In the genomic region with DNA sequence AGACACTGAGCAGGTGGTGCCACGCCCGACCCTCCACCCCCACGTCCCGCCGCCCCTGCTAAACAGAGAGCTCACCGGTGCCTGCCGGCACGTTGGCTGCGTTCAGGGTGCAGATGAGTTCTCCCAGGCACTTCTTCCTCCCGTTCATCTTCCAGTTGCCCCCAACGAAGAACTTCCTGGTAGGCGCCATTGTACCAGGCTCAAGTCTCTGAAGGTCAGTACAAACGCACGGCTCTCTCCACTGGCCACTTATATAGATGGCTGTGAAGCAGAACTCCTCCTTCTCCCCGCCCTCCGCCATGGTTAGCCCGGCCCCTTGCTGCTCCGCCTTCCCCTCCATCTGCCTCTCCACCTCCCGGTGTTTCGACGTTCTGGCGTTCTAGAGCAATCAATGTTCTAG, we compare ENCODE assay signal across 7 mouse cellular contexts. TPM values are rescaled to one million over a fixed set of nuclear protein-coding genes. Genes with fewer than 3 reads are reported as not detected.
A peak's percentile ranks its signal among the peaks of the same experiment; 100 is the strongest.
DNase-seq lines count a peak whose midpoint lies in the region; ATAC-seq and TF ChIP-seq lines count a peak whose summit lies in the region.

Gene Tpi1, minus strand, starts transcription at position 364 of the 400 bp plus-strand sequence.

- peaks cover 59% of the 10 kb centered on the region for H3K36me3 ChIP-seq in intestine, postnatal 0 days (ENCODE audit: control insufficient read depth, insufficient read depth)
- peaks cover 53% of the 10 kb centered on the region for H3K36me3 ChIP-seq in midbrain, embryonic 12.5 days
- peaks cover 36% of the 10 kb centered on the region for H3K36me3 ChIP-seq in small intestine, adult 2 months (ENCODE audit: control insufficient read depth, insufficient read depth, low read length)

- H3K4me3 ChIP-seq in intestine, postnatal 0 days (ENCODE audit: low read depth, low read length) = peak within 1 kb of the TSS; percentile 59
- peak within 1 kb of the TSS; percentile 75 for H3K4me3 ChIP-seq in midbrain, embryonic 12.5 days
- peak within 1 kb of the TSS; percentile 88 for H3K4me3 ChIP-seq in small intestine, adult 2 months (ENCODE audit: low read depth, low read length)

- H3K9me3 ChIP-seq in intestine, postnatal 0 days (ENCODE audit: control insufficient read depth) = no peaks in the 10 kb centered on the region
- H3K9me3 ChIP-seq in midbrain, embryonic 12.5 days = no peaks in the 10 kb centered on the region

- ATAC-seq in intestine, postnatal 0 days = peak; percentile 84
- peak; percentile 77 for ATAC-seq in midbrain, embryonic 12.5 days (ENCODE audit: low FRiP score, low read depth)

- peaks cover 13% of the 10 kb centered on the region; the same call in 1 of the 2 replicates for H3K4me1 ChIP-seq in intestine, postnatal 0 days (replicated peaks; ENCODE audit: control insufficient read depth, insufficient read depth, low read length)
- peaks cover 43% of the 10 kb centered on the region for H3K4me1 ChIP-seq in midbrain, embryonic 12.5 days
- peaks cover 13% of the 10 kb centered on the region; the same call in 1 of the 2 replicates for H3K4me1 ChIP-seq in small intestine, adult 2 months (ENCODE audit: control insufficient read depth, insufficient read depth, insufficient read length, low read length)

- TF ChIP-seq POLR2A in small intestine, adult 2 months (IDR thresholded peaks at IDR 0.05; ENCODE audit: low read depth, low read length) = peak; percentile 97

- no peak; the same call in 1 of the 2 replicates for TF ChIP-seq CTCF in intestine, postnatal 0 days (IDR thresholded peaks at IDR 0.05; ENCODE audit: low read depth)
- TF ChIP-seq CTCF in small intestine, adult 2 months (IDR thresholded peaks at IDR 0.05; ENCODE audit: extremely low read depth, insufficient read length, insufficient replicate concordance, low read depth, low read length) = no peak

- peak within 1 kb of the TSS; percentile 70 for H3K4me2 ChIP-seq in intestine, postnatal 0 days (replicated peaks; ENCODE audit: low read depth)
- peak within 1 kb of the TSS; percentile 88 for H3K4me2 ChIP-seq in midbrain, embryonic 12.5 days (replicated peaks)

- H3K9ac ChIP-seq in intestine, postnatal 0 days (ENCODE audit: low read depth, low read length) = peak within 1 kb of the TSS; percentile 68
- H3K9ac ChIP-seq in midbrain, embryonic 12.5 days (replicated peaks) = peak within 1 kb of the TSS; percentile 86

- intact Hi-C loops in left cerebral cortex, postnatal 4 days (cut with DNase I) = no loop called here

- H3K27ac ChIP-seq in intestine, postnatal 0 days (ENCODE audit: low read depth, low read length) = peak within 1 kb of the TSS; percentile 88
- peak within 1 kb of the TSS; percentile 86 for H3K27ac ChIP-seq in midbrain, embryonic 12.5 days (replicated peaks)
- peak within 1 kb of the TSS; percentile 65 for H3K27ac ChIP-seq in small intestine, adult 2 months (ENCODE audit: insufficient read depth, low read depth, low read length)

- peak; percentile 95 for DNase-seq in adrenal gland, adult 2 months
- peak; percentile 92 for DNase-seq in embryo, embryonic 9.5 days (ENCODE audit: extremely low spot score)
- DNase-seq in gonadal fat pad, adult 2 months (ENCODE audit: low read depth) = no peak
- peak; percentile 94 for DNase-seq in left cerebral cortex, postnatal 4 days

- WGBS in intestine, postnatal 0 days = under 1% methylated on average over 22 of the region's 22 CpGs
- WGBS in midbrain, embryonic 12.5 days = 0% methylated on average over 22 of the region's 22 CpGs
- under 1% methylated on average over 22 of the region's 22 CpGs for WGBS in small intestine, adult 2 months

- H3K27me3 ChIP-seq in intestine, postnatal 0 days (replicated peaks; ENCODE audit: control insufficient read depth, insufficient read depth, low read length) = no peaks in the 10 kb centered on the region
- no peaks in the 10 kb centered on the region for H3K27me3 ChIP-seq in midbrain, embryonic 12.5 days
- H3K27me3 ChIP-seq in small intestine, adult 2 months (ENCODE audit: control insufficient read depth, insufficient read depth, low read length) = no peaks in the 10 kb centered on the region

RNA-seq across cellular contexts. Expression of gene Tpi1, which starts in this region (rescaled TPM):
- 100 to 1,000 TPM; 385 to 502 TPM for total RNA-seq in adrenal gland, adult 2 months (2021)
- 237 and 285 TPM in 2 replicates for polyA plus RNA-seq in adrenal gland, adult 2 months (2012; rRNA removed)
- polyA plus RNA-seq in gonadal fat pad, adult 2 months (2012; rRNA removed) = 494 and 839 TPM in 2 replicates
- 489 and 537 TPM in 2 replicates for polyA plus RNA-seq in intestine, postnatal 0 days (2015; fragmentation: Nextera tagmentation; extraction: Ambion mirVana)
- total RNA-seq in left cerebral cortex, postnatal 4 days (2021) = 100 to 1,000 TPM; 275 to 296 TPM
- 423 and 428 TPM in 2 replicates for polyA plus RNA-seq in midbrain, embryonic 12.5 days (2016; fragmentation: Nextera tagmentation; extraction: Ambion mirVana)
- 420 and 801 TPM in 2 replicates for polyA plus RNA-seq in small intestine, adult 2 months (2012; rRNA removed)
